ENCODE assay signal across 13 mouse cellular contexts in genomic region chr11:96250901-96251300, GRCm38 (mm10). TPM values are rescaled to one million over a fixed set of nuclear protein-coding genes. Genes with fewer than 3 reads are reported as not detected.
DNase-seq lines count a peak whose midpoint lies in the region; ATAC-seq lines count a peak whose summit lies in the region.
"Had no signal": no experiment of that assay in that cellular context is flagged by ENCODE, and none has a peak within 500 bp of the region (broad histone marks: within the 10 kb centered on the region; RNA-seq: fewer than 3 reads in every experiment).

No protein-coding gene starts in this region.

- no peaks in the 10 kb centered on the region for H3K36me3 ChIP-seq in lung, embryonic 15.5 days
- no peaks in the 10 kb centered on the region for H3K36me3 ChIP-seq in embryonic facial prominence, embryonic 10.5 days (replicated peaks)
- H3K36me3 ChIP-seq: forebrain, embryonic 15.5 days had no signal

- H3K27me3 ChIP-seq in lung, embryonic 15.5 days, result peaks cover 98% of the 10 kb centered on the region
- peaks cover 99% of the 10 kb centered on the region for H3K27me3 ChIP-seq in embryonic facial prominence, embryonic 10.5 days (replicated peaks; ENCODE audit: low read depth, poor library complexity, severe bottlenecking)

- 0% methylated on average over 14 of the region's 14 CpGs for WGBS in lung, embryonic 15.5 days
- WGBS in embryonic facial prominence, embryonic 10.5 days, result under 1% methylated on average over 14 of the region's 14 CpGs

- H3K9me3 ChIP-seq in lung, embryonic 15.5 days, result no peaks in the 10 kb centered on the region
- no peaks in the 10 kb centered on the region for H3K9me3 ChIP-seq in embryonic facial prominence, embryonic 10.5 days
- H3K9me3 ChIP-seq: forebrain, embryonic 15.5 days had no signal

- ATAC-seq in lung, embryonic 15.5 days (ENCODE audit: borderline replicate concordance, extremely low read depth, low FRiP score, low TSS enrichment), result no peak
- no peak for ATAC-seq in megakaryocyte progenitor cell, adult 5-6 weeks (replicated peaks; ENCODE audit: poor library complexity)
- ATAC-seq: forebrain, embryonic 15.5 days had no signal

- H3K4me1 ChIP-seq in lung, embryonic 15.5 days, result 0 out of 2 replicates have a peak, but pooled peaks cover 8% of the 10 kb centered on the region
- peaks cover 4% of the 10 kb centered on the region; the same call in 1 of the 2 replicates for H3K4me1 ChIP-seq in embryonic facial prominence, embryonic 10.5 days
- H3K4me1 ChIP-seq: forebrain, embryonic 15.5 days had no signal

- no peak overlapping the region; the same call in 1 of the 2 replicates for H3K4me2 ChIP-seq in lung, embryonic 15.5 days
- H3K4me2 ChIP-seq: forebrain, embryonic 15.5 days had no signal

- DNase-seq in lung, postnatal 4 days, result no peak
- DNase-seq in embryonic facial prominence, embryonic 10.5 days (ENCODE audit: low spot score), result peak; percentile 43
- DNase-seq in kidney, postnatal 14 days, result peak; percentile 84
- DNase-seq in testis, postnatal 10 days (ENCODE audit: low spot score), result peak; percentile 78
- DNase-seq in spleen, postnatal 4 days (ENCODE audit: low spot score in 2 of 2), result no peak
- DNase-seq in right cerebral cortex, adult 18-20 months, result no peak
- DNase-seq: cerebellum, postnatal 36 days had no signal

- no peak overlapping the region for H3K27ac ChIP-seq in lung, embryonic 15.5 days
- H3K27ac ChIP-seq in embryonic facial prominence, embryonic 10.5 days (replicated peaks), result no peak overlapping the region
- H3K27ac ChIP-seq: forebrain, embryonic 15.5 days had no signal

- H3K4me3 ChIP-seq in lung, embryonic 15.5 days, result peak overlapping the region; percentile 22; the same call in 1 of the 2 replicates
- no peak overlapping the region for H3K4me3 ChIP-seq in embryonic facial prominence, embryonic 10.5 days
- H3K4me3 ChIP-seq: forebrain, embryonic 15.5 days had no signal

- no peak overlapping the region for H3K9ac ChIP-seq in lung, embryonic 15.5 days
- H3K9ac ChIP-seq: forebrain, embryonic 15.5 days had no signal

RNA-seq across cellular contexts. Expression of gene Hoxb9, which starts 20.4 kb away (rescaled TPM):
- 0.25 and 0.27 TPM in 2 replicates for polyA plus RNA-seq in lung, embryonic 15.5 days (2015; fragmentation: Nextera tagmentation; extraction: Ambion mirVana)
- polyA plus RNA-seq in embryonic facial prominence, embryonic 10.5 days (2016; fragmentation: Nextera tagmentation; extraction: Ambion mirVana), result not detected in 2 replicates
- total RNA-seq in megakaryocyte progenitor cell, adult 5-6 weeks (2015), result not detected in 2 replicates
- not detected in 2 replicates for total RNA-seq in megakaryocyte progenitor cell, adult 5-6 weeks (2017)
- total RNA-seq: layer of hippocampus, postnatal 25 days; neutrophil, adult 5-6 weeks had no signal
- polyA plus RNA-seq: forebrain, embryonic 15.5 days; heart, postnatal 0 days had no signal

RNA-seq across cellular contexts. Expression of gene Hoxb8, which starts 30.8 kb away (rescaled TPM):
- polyA plus RNA-seq in lung, embryonic 15.5 days (2015; fragmentation: Nextera tagmentation; extraction: Ambion mirVana), result 0.91 and 1.0 TPM in 2 replicates
- polyA plus RNA-seq in embryonic facial prominence, embryonic 10.5 days (2016; fragmentation: Nextera tagmentation; extraction: Ambion mirVana), result not detected in 2 replicates
- total RNA-seq in megakaryocyte progenitor cell, adult 5-6 weeks (2015), result not detected in 2 replicates
- total RNA-seq in megakaryocyte progenitor cell, adult 5-6 weeks (2017), result not detected in 2 replicates
- total RNA-seq: layer of hippocampus, postnatal 25 days; neutrophil, adult 5-6 weeks had no signal
- polyA plus RNA-seq: forebrain, embryonic 15.5 days; heart, postnatal 0 days had no signal

RNA-seq across cellular contexts. Expression of gene Hoxb7, which starts 35.5 kb away (rescaled TPM):
- polyA plus RNA-seq in lung, embryonic 15.5 days (2015; fragmentation: Nextera tagmentation; extraction: Ambion mirVana), result 2.5 and 3.0 TPM in 2 replicates
- polyA plus RNA-seq in embryonic facial prominence, embryonic 10.5 days (2016; fragmentation: Nextera tagmentation; extraction: Ambion mirVana), result not detected in 2 replicates
- total RNA-seq in megakaryocyte progenitor cell, adult 5-6 weeks (2015), result not detected in 2 replicates
- not detected in 2 replicates for total RNA-seq in megakaryocyte progenitor cell, adult 5-6 weeks (2017)
- total RNA-seq: layer of hippocampus, postnatal 25 days; neutrophil, adult 5-6 weeks had no signal
- polyA plus RNA-seq: forebrain, embryonic 15.5 days had no signal

RNA-seq across cellular contexts. Expression of gene Hoxb6, which starts 41.4 kb away (rescaled TPM):
- 15.2 and 16.9 TPM in 2 replicates for polyA plus RNA-seq in lung, embryonic 15.5 days (2015; fragmentation: Nextera tagmentation; extraction: Ambion mirVana)
- 0.15 TPM in 1 of 2 replicates, not detected in the other for polyA plus RNA-seq in embryonic facial prominence, embryonic 10.5 days (2016; fragmentation: Nextera tagmentation; extraction: Ambion mirVana)
- total RNA-seq in megakaryocyte progenitor cell, adult 5-6 weeks (2015), result not detected in 2 replicates
- total RNA-seq in megakaryocyte progenitor cell, adult 5-6 weeks (2017), result 0.30 TPM in 1 of 2 replicates, not detected in the other
- total RNA-seq: layer of hippocampus, postnatal 25 days; neutrophil, adult 5-6 weeks had no signal
- polyA plus RNA-seq: forebrain, embryonic 15.5 days; heart, postnatal 0 days had no signal

RNA-seq across cellular contexts. Expression of gene Hoxb5, which starts 52.2 kb away (rescaled TPM):
- 46.1 and 54.1 TPM in 2 replicates for polyA plus RNA-seq in lung, embryonic 15.5 days (2015; fragmentation: Nextera tagmentation; extraction: Ambion mirVana)
- 0.07 and 0.28 TPM in 2 replicates for polyA plus RNA-seq in embryonic facial prominence, embryonic 10.5 days (2016; fragmentation: Nextera tagmentation; extraction: Ambion mirVana)
- total RNA-seq in megakaryocyte progenitor cell, adult 5-6 weeks (2015), result 0.07 and 0.44 TPM in 2 replicates
- 0.14 TPM in 1 of 2 replicates, not detected in the other for total RNA-seq in megakaryocyte progenitor cell, adult 5-6 weeks (2017)
- total RNA-seq: layer of hippocampus, postnatal 25 days; neutrophil, adult 5-6 weeks had no signal
- polyA plus RNA-seq: forebrain, embryonic 15.5 days had no signal

Comparison
In these comparisons a context has a peak if more than half of its experiments do, and no peak if none do; other contexts are left out.
1. DNase-seq: peak in embryonic facial prominence, embryonic 10.5 days (single experiment), kidney, postnatal 14 days (single experiment) and testis, postnatal 10 days (single experiment); none in lung, postnatal 4 days (0 of 2), spleen, postnatal 4 days (0 of 2) and right cerebral cortex, adult 18-20 months (single experiment).